ENCODE assay signal across 9 mouse cellular contexts in the genomic region with DNA sequence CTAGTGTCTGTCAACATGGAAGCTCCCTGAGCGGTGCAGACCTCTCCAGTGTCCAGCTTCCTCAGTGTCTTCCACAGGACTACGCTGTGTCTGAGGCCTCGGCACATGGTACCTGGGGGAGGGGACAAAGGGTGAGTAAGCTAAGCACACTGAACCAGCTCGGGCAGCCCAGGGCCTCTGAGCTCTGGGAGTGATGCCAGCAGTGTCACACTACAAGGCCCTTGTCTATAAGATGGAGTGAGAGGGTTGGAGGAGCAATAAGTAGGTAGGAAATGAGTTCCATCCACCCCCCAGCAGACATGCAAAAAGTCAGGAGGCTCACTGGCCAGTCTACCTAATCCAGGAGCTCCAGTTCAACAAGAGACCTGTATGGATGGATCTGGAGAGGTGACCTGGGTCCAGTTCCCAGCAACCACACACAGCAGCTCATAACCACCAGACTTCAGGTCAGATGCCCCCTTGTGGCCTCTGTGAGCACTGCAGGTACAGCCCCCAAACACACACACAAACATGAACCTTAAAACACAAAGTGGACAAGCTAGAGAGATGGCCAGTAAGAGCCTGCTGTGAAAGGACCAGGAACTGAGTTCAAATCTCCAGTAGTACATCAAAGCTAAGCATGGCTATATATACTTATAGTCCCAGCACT. TPM values are rescaled to one million over a fixed set of nuclear protein-coding genes. Genes with fewer than 3 reads are reported as not detected.
DNase-seq lines count a peak whose midpoint lies in the region; ATAC-seq and TF ChIP-seq lines count a peak whose summit lies in the region.
"Had no signal": no experiment of that assay in that cellular context is flagged by ENCODE, and none has a peak within 500 bp of the region (broad histone marks: within the 10 kb centered on the region; RNA-seq: fewer than 3 reads in every experiment).

No protein-coding gene starts in this region.

- ATAC-seq in heart, postnatal 0 days (ENCODE audit: insufficient read depth, low read depth): no peak
- ATAC-seq in heart, embryonic 11.5 days (replicated peaks; ENCODE audit: insufficient number of reproducible peaks, low FRiP score, low TSS enrichment): no peak
- ATAC-seq in lung, embryonic 14.5 days (ENCODE audit: insufficient read depth): no peak
- no peak for ATAC-seq in granulocyte monocyte progenitor cell, adult 5-6 weeks (replicated peaks; ENCODE audit: poor library complexity, severe bottlenecking)

- no peak overlapping the region for H3K27ac ChIP-seq in heart, postnatal 0 days (ENCODE audit: low read depth)
- H3K27ac ChIP-seq in heart, embryonic 11.5 days (ENCODE audit: low read depth, low read length): no peak overlapping the region
- no peak overlapping the region for H3K27ac ChIP-seq in lung, embryonic 14.5 days (ENCODE audit: low read depth)
- H3K27ac ChIP-seq: midbrain, embryonic 12.5 days had no signal

- no peaks in the 10 kb centered on the region for H3K9me3 ChIP-seq in heart, postnatal 0 days (replicated peaks; ENCODE audit: control insufficient read depth, low read length)
- no peaks in the 10 kb centered on the region for H3K9me3 ChIP-seq in heart, embryonic 11.5 days (replicated peaks; ENCODE audit: control insufficient read depth, low read length)
- no peaks in the 10 kb centered on the region for H3K9me3 ChIP-seq in lung, embryonic 14.5 days (ENCODE audit: low read depth, low read length)
- H3K9me3 ChIP-seq: midbrain, embryonic 12.5 days had no signal

- no peak overlapping the region for H3K4me3 ChIP-seq in heart, postnatal 0 days (ENCODE audit: low read depth, low read length)
- no peak overlapping the region; the same call in 1 of the 2 replicates for H3K4me3 ChIP-seq in heart, embryonic 11.5 days (ENCODE audit: low read depth, low read length)
- no peak overlapping the region for H3K4me3 ChIP-seq in lung, embryonic 14.5 days (ENCODE audit: low read depth, low read length)
- H3K4me3 ChIP-seq: midbrain, embryonic 12.5 days had no signal

- H3K4me2 ChIP-seq in heart, postnatal 0 days (ENCODE audit: low read depth, low read length): no peak overlapping the region
- no peak overlapping the region for H3K4me2 ChIP-seq in heart, embryonic 11.5 days
- H3K4me2 ChIP-seq in lung, embryonic 14.5 days: no peak overlapping the region
- H3K4me2 ChIP-seq: midbrain, embryonic 12.5 days had no signal

- no peak overlapping the region for H3K9ac ChIP-seq in heart, postnatal 0 days (replicated peaks; ENCODE audit: low read depth, low read length)
- H3K9ac ChIP-seq in heart, embryonic 11.5 days (ENCODE audit: low read depth, low read length): no peak overlapping the region
- H3K9ac ChIP-seq in lung, embryonic 14.5 days: no peak overlapping the region
- H3K9ac ChIP-seq: midbrain, embryonic 12.5 days had no signal

- 68% methylated on average over 4 of the region's 4 CpGs for WGBS in heart, postnatal 0 days
- 89% methylated on average over 4 of the region's 4 CpGs for WGBS in heart, embryonic 11.5 days (ENCODE audit: insufficient replicate concordance)
- 87% methylated on average over 4 of the region's 4 CpGs for WGBS in lung, embryonic 14.5 days

- peak; percentile 36 for TF ChIP-seq CTCF in heart, postnatal 0 days (IDR thresholded peaks at IDR 0.05; ENCODE audit: low read depth)
- peak; percentile 72 for TF ChIP-seq CTCF in lung, embryonic 14.5 days (IDR thresholded peaks at IDR 0.05; ENCODE audit: low read depth)

- DNase-seq in heart, postnatal 0 days (ENCODE audit: low spot score): no peak
- peak; percentile 55 for DNase-seq in CD4-positive helper T cell, adult 2 months (ENCODE audit: low read depth, low spot score)
- peak; percentile 82 for DNase-seq in adrenal gland, adult 8-10 months
- DNase-seq in lung, embryonic 14.5 days: peak; percentile 47
- no peak for DNase-seq in layer of hippocampus, adult 8-10 months (ENCODE audit: low spot score in 2 of 2)
- DNase-seq in heart, postnatal 4 days: no peak

- H3K4me1 ChIP-seq in heart, postnatal 0 days (ENCODE audit: control insufficient read depth, insufficient read depth): peaks cover 28% of the 10 kb centered on the region
- H3K4me1 ChIP-seq in heart, embryonic 11.5 days (ENCODE audit: control insufficient read depth, insufficient read depth, low read length): peaks cover 26% of the 10 kb centered on the region
- H3K4me1 ChIP-seq in lung, embryonic 14.5 days (ENCODE audit: insufficient read depth): peaks cover 10% of the 10 kb centered on the region

- peaks cover 34% of the 10 kb centered on the region for H3K36me3 ChIP-seq in heart, postnatal 0 days (replicated peaks; ENCODE audit: control insufficient read depth, insufficient read depth, low read length)
- peaks cover 24% of the 10 kb centered on the region for H3K36me3 ChIP-seq in heart, embryonic 11.5 days (ENCODE audit: control insufficient read depth, insufficient read depth, low read length)
- peaks cover 34% of the 10 kb centered on the region for H3K36me3 ChIP-seq in lung, embryonic 14.5 days (ENCODE audit: insufficient read depth)

- no peak for TF ChIP-seq EP300 in heart, postnatal 0 days (IDR thresholded peaks at IDR 0.05; ENCODE audit: low read depth)

- no peaks in the 10 kb centered on the region for H3K27me3 ChIP-seq in heart, postnatal 0 days (ENCODE audit: control insufficient read depth, insufficient read depth, low read length)
- no peaks in the 10 kb centered on the region for H3K27me3 ChIP-seq in heart, embryonic 11.5 days (ENCODE audit: control insufficient read depth, insufficient read depth, low read length)
- H3K27me3 ChIP-seq in lung, embryonic 14.5 days (ENCODE audit: insufficient read depth, low read length): no peaks in the 10 kb centered on the region
- H3K27me3 ChIP-seq: midbrain, embryonic 12.5 days had no signal

RNA-seq across cellular contexts. Expression of a gene that starts 3.5 kb away (rescaled TPM):
- 1,589 and 2,020 TPM in 2 replicates for total RNA-seq in heart, postnatal 0 days (2014; rRNA removed; ENCODE audit: low replicate concordance)
- polyA plus RNA-seq in heart, postnatal 0 days (2015; fragmentation: Nextera tagmentation; extraction: Ambion mirVana): 3,128 and 3,343 TPM in 2 replicates
- 1,161 and 1,177 TPM in 2 replicates for polyA plus RNA-seq in heart, embryonic 11.5 days (2014; fragmentation: Nextera tagmentation; extraction: Ambion mirVana)
- total RNA-seq in adrenal gland, adult 8-10 months (2022): 100 to 1,000 TPM; 515 to 715 (median 604) TPM
- polyA plus RNA-seq in lung, embryonic 14.5 days (2014; fragmentation: Nextera tagmentation; extraction: Ambion mirVana): 663 and 669 TPM in 2 replicates
- total RNA-seq in granulocyte monocyte progenitor cell, adult 5-6 weeks (2014; fragmentation: Nextera tagmentation): 382 and 438 TPM in 2 replicates
- total RNA-seq in granulocyte monocyte progenitor cell, adult 5-6 weeks (2017): 172 and 277 TPM in 2 replicates
- 100 to 1,000 TPM; 320 to 446 (median 390) TPM for total RNA-seq in layer of hippocampus, adult 8-10 months (2022)
- 1,000 to 10,000 TPM; 1,257 to 1,372 TPM for total RNA-seq in heart, postnatal 4 days (2021)

RNA-seq across cellular contexts. Expression of a gene that starts 3.8 kb away (rescaled TPM):
- 35.1 and 35.3 TPM in 2 replicates for total RNA-seq in heart, postnatal 0 days (2014; rRNA removed; ENCODE audit: low replicate concordance)
- 75.6 and 78.0 TPM in 2 replicates for polyA plus RNA-seq in heart, postnatal 0 days (2015; fragmentation: Nextera tagmentation; extraction: Ambion mirVana)
- polyA plus RNA-seq in heart, embryonic 11.5 days (2014; fragmentation: Nextera tagmentation; extraction: Ambion mirVana): 151 and 171 TPM in 2 replicates
- 100 to 1,000 TPM; 147 to 161 (median 156) TPM for total RNA-seq in adrenal gland, adult 8-10 months (2022)
- polyA plus RNA-seq in lung, embryonic 14.5 days (2014; fragmentation: Nextera tagmentation; extraction: Ambion mirVana): 224 and 268 TPM in 2 replicates
- 85.0 and 105 TPM in 2 replicates for total RNA-seq in granulocyte monocyte progenitor cell, adult 5-6 weeks (2014; fragmentation: Nextera tagmentation)
- total RNA-seq in granulocyte monocyte progenitor cell, adult 5-6 weeks (2017): 94.1 and 106 TPM in 2 replicates
- total RNA-seq in layer of hippocampus, adult 8-10 months (2022): 100 to 1,000 TPM; 149 to 154 (median 150) TPM
- 100 to 1,000 TPM; 137 to 140 TPM for total RNA-seq in heart, postnatal 4 days (2021)

RNA-seq across cellular contexts. Expression of a gene that starts 15.7 kb away (rescaled TPM):
- 20.0 and 26.4 TPM in 2 replicates for total RNA-seq in heart, postnatal 0 days (2014; rRNA removed; ENCODE audit: low replicate concordance)
- 2.2 and 2.9 TPM in 2 replicates for polyA plus RNA-seq in heart, postnatal 0 days (2015; fragmentation: Nextera tagmentation; extraction: Ambion mirVana)
- polyA plus RNA-seq in heart, embryonic 11.5 days (2014; fragmentation: Nextera tagmentation; extraction: Ambion mirVana): 4.0 and 6.4 TPM in 2 replicates
- total RNA-seq in adrenal gland, adult 8-10 months (2022): 10 to 100 TPM; 17.4 to 21.6 (median 20.8) TPM
- polyA plus RNA-seq in lung, embryonic 14.5 days (2014; fragmentation: Nextera tagmentation; extraction: Ambion mirVana): 7.4 and 8.6 TPM in 2 replicates
- total RNA-seq in granulocyte monocyte progenitor cell, adult 5-6 weeks (2014; fragmentation: Nextera tagmentation): 0.67 and 3.6 TPM in 2 replicates
- total RNA-seq in granulocyte monocyte progenitor cell, adult 5-6 weeks (2017): 2.1 and 2.2 TPM in 2 replicates
- total RNA-seq in layer of hippocampus, adult 8-10 months (2022): 10 to 100 TPM; 17.0 to 19.6 (median 18.3) TPM
- 10 to 100 TPM; 20.2 to 22.2 TPM for total RNA-seq in heart, postnatal 4 days (2021)

RNA-seq across cellular contexts. Expression of a gene that starts 30.3 kb away (rescaled TPM):
- 77.8 and 91.4 TPM in 2 replicates for total RNA-seq in heart, postnatal 0 days (2014; rRNA removed; ENCODE audit: low replicate concordance)
- polyA plus RNA-seq in heart, postnatal 0 days (2015; fragmentation: Nextera tagmentation; extraction: Ambion mirVana): 20.1 and 20.6 TPM in 2 replicates
- 66.1 and 69.8 TPM in 2 replicates for polyA plus RNA-seq in heart, embryonic 11.5 days (2014; fragmentation: Nextera tagmentation; extraction: Ambion mirVana)
- total RNA-seq in adrenal gland, adult 8-10 months (2022): 10 to 100 TPM; 56.7 to 75.7 (median 66.8) TPM
- 148 and 175 TPM in 2 replicates for polyA plus RNA-seq in lung, embryonic 14.5 days (2014; fragmentation: Nextera tagmentation; extraction: Ambion mirVana)
- 33.8 and 55.2 TPM in 2 replicates for total RNA-seq in granulocyte monocyte progenitor cell, adult 5-6 weeks (2014; fragmentation: Nextera tagmentation)
- 30.7 and 48.4 TPM in 2 replicates for total RNA-seq in granulocyte monocyte progenitor cell, adult 5-6 weeks (2017)
- 10 to 100 TPM; 29.5 to 33.9 (median 32.2) TPM for total RNA-seq in layer of hippocampus, adult 8-10 months (2022)
- 10 to 100 TPM; 58.6 to 60.1 TPM for total RNA-seq in heart, postnatal 4 days (2021)

RNA-seq across cellular contexts. Expression of a gene that starts 46.9 kb away (rescaled TPM):
- total RNA-seq in heart, postnatal 0 days (2014; rRNA removed; ENCODE audit: low replicate concordance): 1.7 TPM in 1 of 2 replicates, not detected in the other
- 0.05 TPM in 2 replicates for polyA plus RNA-seq in heart, postnatal 0 days (2015; fragmentation: Nextera tagmentation; extraction: Ambion mirVana)
- polyA plus RNA-seq in heart, embryonic 11.5 days (2014; fragmentation: Nextera tagmentation; extraction: Ambion mirVana): not detected in 2 replicates
- 1 to 10 TPM in 1 of 4 experiments, under 1 TPM in 3; 0.21 to 1.3 (median 0.41) TPM for total RNA-seq in adrenal gland, adult 8-10 months (2022)
- polyA plus RNA-seq in lung, embryonic 14.5 days (2014; fragmentation: Nextera tagmentation; extraction: Ambion mirVana): 0.61 and 0.77 TPM in 2 replicates
- not detected in 2 replicates for total RNA-seq in granulocyte monocyte progenitor cell, adult 5-6 weeks (2014; fragmentation: Nextera tagmentation)
- total RNA-seq in granulocyte monocyte progenitor cell, adult 5-6 weeks (2017): not detected in 2 replicates
- 10 to 100 TPM; 18.0 to 36.4 (median 30.4) TPM for total RNA-seq in layer of hippocampus, adult 8-10 months (2022)
- total RNA-seq in heart, postnatal 4 days (2021): not detected

Comparison
In these comparisons a context has a peak if more than half of its experiments do, and no peak if none do; other contexts are left out.
1. DNase-seq: peak in CD4-positive helper T cell, adult 2 months (single experiment), adrenal gland, adult 8-10 months (single experiment) and lung, embryonic 14.5 days (single experiment); none in heart, postnatal 0 days (single experiment), layer of hippocampus, adult 8-10 months (0 of 2) and heart, postnatal 4 days (single experiment).